Mouse (Mus musculus): Measurements from ENCODE around the gene Calhm3. TPM values are rescaled to one million over a fixed set of nuclear protein-coding genes. Genes with fewer than 3 reads are reported as not detected.

The Calhm3 gene
- polyA plus RNA-seq, 1 experiment from 2014 or later: not detected

DNA sequence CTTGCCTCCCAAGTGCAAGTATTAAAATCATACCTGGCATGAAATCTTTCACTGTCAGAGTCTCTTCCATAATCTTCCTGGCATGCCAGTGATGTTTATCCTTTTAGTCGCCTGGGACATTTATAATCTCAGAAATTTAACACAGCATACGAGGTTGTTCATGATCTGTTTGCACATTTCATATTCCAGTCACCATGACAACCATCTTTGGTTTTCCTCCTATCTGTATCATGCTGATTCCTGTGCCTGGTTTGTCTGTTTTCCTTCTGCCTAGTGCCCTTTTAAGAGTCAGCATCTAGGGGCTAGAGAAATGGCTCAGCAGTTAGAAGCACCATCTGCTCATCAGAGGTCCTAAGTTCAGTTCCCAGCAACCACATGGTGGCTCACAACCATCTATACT, 38.9 kb downstream of the Calhm3 start:
- Histone ChIP-seq H3K27ac (ENCODE audit: low read length) (no peak overlapping the region), H3K4me2 (ENCODE audit: low read depth, low read length) (no peak overlapping the region), H3K4me1 (ENCODE audit: control insufficient read depth, insufficient read depth, low read length) (no peaks in the 10 kb centered on the region), H3K9me3 (replicated peaks; ENCODE audit: control insufficient read depth, low read length) (no peaks in the 10 kb centered on the region), H3K36me3 (ENCODE audit: control insufficient read depth, insufficient read depth, low read length) (peaks cover 6% of the 10 kb centered on the region), H3K27me3 (ENCODE audit: control insufficient read depth, insufficient read depth, low read length) (no peaks in the 10 kb centered on the region), H3K9ac (ENCODE audit: low read length) (no peak overlapping the region), H3K4me3 (replicated peaks; ENCODE audit: low read length) (no peak overlapping the region)
- 62% methylated on average over 2 of the region's 2 CpGs for WGBS
- ATAC-seq (ENCODE audit: insufficient read depth, low FRiP score): no peak

DNA sequence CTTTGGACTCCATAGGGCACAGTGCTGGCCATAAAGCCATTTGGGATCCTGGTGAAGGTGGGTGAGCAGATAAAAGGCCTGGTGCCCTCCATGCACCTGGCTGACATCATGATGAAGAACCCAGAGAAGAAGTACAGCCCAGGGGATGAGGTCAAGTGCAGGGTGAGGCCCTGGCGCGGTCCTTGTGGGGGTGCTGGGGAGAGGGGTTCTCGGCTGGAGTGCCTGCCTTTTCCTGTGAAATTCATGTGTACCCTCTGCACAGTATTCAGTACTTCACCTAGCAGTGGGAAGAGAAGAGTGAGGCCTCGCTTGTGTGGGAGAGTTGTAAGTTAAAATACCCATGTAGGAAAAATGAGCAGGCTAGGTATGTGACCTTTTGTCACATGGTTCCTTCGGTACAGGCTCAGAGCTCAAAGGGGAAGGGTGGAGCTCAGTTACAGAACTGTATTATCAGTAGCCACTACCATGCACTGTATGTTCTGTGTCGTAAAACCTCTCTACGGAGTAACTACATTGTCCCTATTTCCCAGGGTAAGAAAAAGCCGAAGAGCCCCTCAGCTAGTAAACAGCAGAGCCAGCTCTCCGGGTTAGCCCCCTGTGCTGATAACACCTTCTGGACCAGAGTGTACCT, 52.8 kb downstream of the Calhm3 start:
- H3K27me3 ChIP-seq (ENCODE audit: control insufficient read depth, insufficient read depth, low read length): no peaks in the 10 kb centered on the region
- H3K27ac ChIP-seq (ENCODE audit: low read length): no peak overlapping the region
- H3K36me3 ChIP-seq (ENCODE audit: control insufficient read depth, insufficient read depth, low read length): peaks cover 21% of the 10 kb centered on the region
- no peak for ATAC-seq (ENCODE audit: insufficient read depth, low FRiP score)
- no peak overlapping the region for H3K4me2 ChIP-seq (ENCODE audit: low read depth, low read length)
- H3K4me3 ChIP-seq (replicated peaks; ENCODE audit: low read length): no peak overlapping the region
- H3K9ac ChIP-seq (ENCODE audit: low read length): no peak overlapping the region
- WGBS: 89% methylated on average over 9 of the region's 9 CpGs
- H3K4me1 ChIP-seq (ENCODE audit: control insufficient read depth, insufficient read depth, low read length): no peaks in the 10 kb centered on the region
- no peaks in the 10 kb centered on the region for H3K9me3 ChIP-seq (replicated peaks; ENCODE audit: control insufficient read depth, low read length)

Other genes with a start within 250 kb of the Calhm3 start
- gene Ina, start 143.1 kb downstream of the Calhm3 start, polyA plus RNA-seq (2015; fragmentation: Nextera tagmentation; extraction: Ambion mirVana): 5.7 and 6.5 TPM in 2 replicates
- gene Nt5c2, start 142.6 kb downstream of the Calhm3 start, polyA plus RNA-seq (2015; fragmentation: Nextera tagmentation; extraction: Ambion mirVana): 86.4 and 91.2 TPM in 2 replicates
- gene Pcgf6, start 106.9 kb downstream of the Calhm3 start, polyA plus RNA-seq (2015; fragmentation: Nextera tagmentation; extraction: Ambion mirVana): 11.5 and 11.8 TPM in 2 replicates
- 2.2 and 3.1 TPM in 2 replicates for gene Taf5, start 90.0 kb downstream of the Calhm3 start, polyA plus RNA-seq (2015; fragmentation: Nextera tagmentation; extraction: Ambion mirVana)
- 1,055 and 1,395 TPM in 2 replicates for gene Usmg5, start 67.1 kb downstream of the Calhm3 start, polyA plus RNA-seq (2015; fragmentation: Nextera tagmentation; extraction: Ambion mirVana)
- gene Pdcd11, start 67.0 kb downstream of the Calhm3 start, polyA plus RNA-seq (2015; fragmentation: Nextera tagmentation; extraction: Ambion mirVana): 7.8 and 8.4 TPM in 2 replicates
- gene Calhm2, start 19.5 kb downstream of the Calhm3 start, polyA plus RNA-seq (2015; fragmentation: Nextera tagmentation; extraction: Ambion mirVana): 7.8 and 7.9 TPM in 2 replicates
- not detected in 2 replicates for gene Calhm1, start 13.5 kb downstream of the Calhm3 start, polyA plus RNA-seq (2015; fragmentation: Nextera tagmentation; extraction: Ambion mirVana)
- gene Neurl1a, start 21.1 kb upstream of the Calhm3 start, polyA plus RNA-seq (2015; fragmentation: Nextera tagmentation; extraction: Ambion mirVana): 5.9 and 6.8 TPM in 2 replicates

Data from stomach, embryonic 16.5 days (tissue).